Mouse (Mus musculus): ENCODE results near the gene Nkain1. TPM values are rescaled to one million over a fixed set of nuclear protein-coding genes. Genes with fewer than 3 reads are reported as not detected.

Nkain1 gene
- polyA plus RNA-seq (2012; ENCODE audit: low replicate concordance) = not detected in 2 replicates

DNA sequence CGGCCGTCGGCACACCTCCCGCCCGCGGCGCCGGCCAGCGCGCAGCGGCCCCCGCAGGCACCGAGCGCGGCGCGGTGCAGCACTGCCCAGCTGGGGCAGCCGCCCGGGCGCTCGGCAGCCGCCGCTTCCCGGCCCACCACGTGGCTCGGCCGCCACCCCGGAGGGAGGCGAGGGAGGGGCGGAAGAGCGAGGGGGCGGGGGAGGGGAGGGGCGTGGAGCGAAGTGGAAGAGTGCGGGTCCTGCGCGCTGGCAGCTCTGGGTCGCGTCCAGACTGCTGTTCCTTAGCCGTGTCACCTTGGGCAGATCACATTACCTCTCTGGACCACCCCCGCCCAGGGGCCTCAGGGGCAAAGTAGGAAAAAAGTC, at the start of gene Nkain1:
TSS of gene Nkain1 (minus strand) at position 126 of the 366 bp plus-strand sequence.

Other genes starting within 250 kb of the Nkain1 start
- gene Zcchc17, start 214.2 kb downstream of the Nkain1 start, polyA plus RNA-seq (2012; ENCODE audit: low replicate concordance) = 12.3 and 23.2 TPM in 2 replicates
- 36.1 and 41.0 TPM in 2 replicates for gene Snrnp40, start 214.0 kb downstream of the Nkain1 start, polyA plus RNA-seq (2012; ENCODE audit: low replicate concordance)
- gene Pum1, start 89.1 kb upstream of the Nkain1 start, polyA plus RNA-seq (2012; ENCODE audit: low replicate concordance) = 29.1 and 46.6 TPM in 2 replicates
- gene Sdc3, start 218.4 kb upstream of the Nkain1 start, polyA plus RNA-seq (2012; ENCODE audit: low replicate concordance) = 345 and 456 TPM in 2 replicates